Mouse (Mus musculus) E14TG2a.4 (cell line): ENCODE results near the gene Fam228a.

ENCODE experiments used
- CTCF ChIP-seq: conservative IDR thresholded peaks from 2 replicates; pipeline ENCODE4 v1.5.1; 2014; ENCODE audit warnings: low read length
- NANOG ChIP-seq: IDR thresholded peaks from 2 replicates; pipeline ENCODE4 v1.6.1; 2014; ENCODE audit warnings: borderline replicate concordance, low read length, mixed read lengths
- POU5F1 ChIP-seq: IDR thresholded peaks from 2 replicates; pipeline ENCODE4 v1.6.1; 2014; ENCODE audit warnings: low read length, borderline replicate concordance

DNA sequence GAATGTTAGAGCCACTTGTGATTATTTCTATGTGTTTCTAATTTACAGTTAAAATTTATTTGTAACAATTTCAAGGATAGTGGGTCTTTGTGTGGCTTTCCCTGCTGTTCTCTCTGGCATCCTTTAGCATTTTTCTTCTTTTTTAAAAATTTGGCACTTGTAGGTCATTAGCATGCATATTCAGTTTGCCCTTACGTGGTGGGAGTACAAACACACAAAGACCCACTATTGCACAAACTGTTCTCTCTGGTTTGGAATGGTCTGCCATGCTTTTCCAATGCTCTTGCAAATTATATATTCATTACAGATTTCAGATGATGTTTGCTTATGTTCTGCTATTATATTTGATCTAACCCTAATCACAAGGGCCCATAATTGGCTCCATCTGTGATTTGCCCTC is 61.9 kb downstream of the Fam228a start:
- TF ChIP-seq CTCF (no peak), NANOG (no peak), POU5F1 (no peak)
